ENCODE assay signal across 8 mouse cellular contexts in genomic region chr9:75071706-75072192, GRCm38 (mm10). TPM values are rescaled to one million over a fixed set of nuclear protein-coding genes. Genes with fewer than 3 reads are reported as not detected.
DNase-seq lines count a peak whose midpoint lies in the region; ATAC-seq and TF ChIP-seq lines count a peak whose summit lies in the region.

No protein-coding gene starts in this region.

- H3K9me3 ChIP-seq in G1E (replicated peaks), result peaks cover 8% of the 10 kb centered on the region; the same call in 1 of the 2 replicates
- no peaks in the 10 kb centered on the region for H3K9me3 ChIP-seq in embryonic facial prominence, embryonic 11.5 days (replicated peaks; ENCODE audit: control insufficient read depth, low read length)
- H3K9me3 ChIP-seq in hindbrain, embryonic 10.5 days, result no peaks in the 10 kb centered on the region
- H3K9me3 ChIP-seq in liver, embryonic 13.5 days (replicated peaks), result no peaks in the 10 kb centered on the region

- TF ChIP-seq CTCF in G1E (IDR thresholded peaks at IDR 0.05; ENCODE audit: low read depth, low read length), result no peak

- H3K36me3 ChIP-seq in G1E (replicated peaks), result no peaks in the 10 kb centered on the region
- no peaks in the 10 kb centered on the region for H3K36me3 ChIP-seq in embryonic facial prominence, embryonic 11.5 days (replicated peaks; ENCODE audit: control insufficient read depth, insufficient read depth, low read depth, low read length)
- H3K36me3 ChIP-seq in hindbrain, embryonic 10.5 days, result no peaks in the 10 kb centered on the region
- H3K36me3 ChIP-seq in liver, embryonic 13.5 days, result no peaks in the 10 kb centered on the region

- H3K4me3 ChIP-seq in G1E (ENCODE audit: low read depth, low read length), result peak overlapping the region; percentile 79
- H3K4me3 ChIP-seq in embryonic facial prominence, embryonic 11.5 days (ENCODE audit: low read depth, low read length), result peak overlapping the region; percentile 88
- peak overlapping the region; percentile 88 for H3K4me3 ChIP-seq in hindbrain, embryonic 10.5 days
- peak overlapping the region; percentile 70 for H3K4me3 ChIP-seq in liver, embryonic 13.5 days (replicated peaks)

- peak overlapping the region; percentile 92 for H3K9ac ChIP-seq in embryonic facial prominence, embryonic 11.5 days (replicated peaks; ENCODE audit: low read length)
- peak overlapping the region; percentile 73 for H3K9ac ChIP-seq in liver, embryonic 13.5 days

- 0% methylated on average over 25 of the region's 29 CpGs for WGBS in embryonic facial prominence, embryonic 11.5 days
- WGBS in hindbrain, embryonic 10.5 days, result under 1% methylated on average over 29 of the region's 29 CpGs
- WGBS in liver, embryonic 13.5 days (ENCODE audit: insufficient replicate concordance), result under 1% methylated on average over 29 of the region's 29 CpGs

- no peaks in the 10 kb centered on the region; the same call in 1 of the 2 replicates for H3K27me3 ChIP-seq in G1E (ENCODE audit: insufficient read depth, low read length)
- no peaks in the 10 kb centered on the region for H3K27me3 ChIP-seq in embryonic facial prominence, embryonic 11.5 days (ENCODE audit: control insufficient read depth, insufficient read depth, low read length)
- H3K27me3 ChIP-seq in hindbrain, embryonic 10.5 days (ENCODE audit: insufficient read depth, poor library complexity, severe bottlenecking), result peaks cover 6% of the 10 kb centered on the region; the same call in 1 of the 2 replicates
- H3K27me3 ChIP-seq in liver, embryonic 13.5 days, result peaks cover 38% of the 10 kb centered on the region

- H3K4me2 ChIP-seq in embryonic facial prominence, embryonic 11.5 days (ENCODE audit: low read depth, low read length), result peak overlapping the region; percentile 92
- peak overlapping the region; percentile 95 for H3K4me2 ChIP-seq in liver, embryonic 13.5 days

- peaks cover 21% of the 10 kb centered on the region for H3K4me1 ChIP-seq in G1E (ENCODE audit: insufficient read depth, low read depth, low read length)
- no peaks in the 10 kb centered on the region for H3K4me1 ChIP-seq in embryonic facial prominence, embryonic 11.5 days (ENCODE audit: control insufficient read depth, insufficient read depth, low read length)
- H3K4me1 ChIP-seq in hindbrain, embryonic 10.5 days (replicated peaks), result peaks cover 25% of the 10 kb centered on the region
- H3K4me1 ChIP-seq in liver, embryonic 13.5 days (replicated peaks), result peaks cover 20% of the 10 kb centered on the region

- ATAC-seq in G1E (ENCODE audit: extremely low read depth, insufficient number of reproducible peaks, low FRiP score, poor library complexity, severe bottlenecking), result peak; percentile 24; the same call in 1 of the 2 replicates
- no peak; the same call in 1 of the 2 replicates for ATAC-seq in embryonic facial prominence, embryonic 11.5 days (replicated peaks; ENCODE audit: insufficient number of reproducible peaks, low FRiP score, low TSS enrichment, low read depth)
- ATAC-seq in liver, embryonic 13.5 days (ENCODE audit: low read depth), result no peak; the same call in 1 of the 2 replicates

- peak; percentile 28 to 50 for DNase-seq in layer of hippocampus, adult 18-20 months (ENCODE audit: low spot score in 2 of 2)
- no peak for DNase-seq in layer of hippocampus, postnatal 10 days (ENCODE audit: low spot score in 2 of 2)
- peak; percentile 5 for DNase-seq in G1E (ENCODE audit: low spot score)
- DNase-seq in embryonic facial prominence, embryonic 11.5 days (ENCODE audit: low spot score), result peak; percentile 55
- peak; percentile 73 for DNase-seq in hindbrain, embryonic 10.5 days (ENCODE audit: low spot score)
- no peak for DNase-seq in liver, embryonic 13.5 days
- peak; percentile 10 to 33 for DNase-seq in natural killer cell, adult 2 months (ENCODE audit: low spot score in 2 of 2)
- DNase-seq in frontal cortex, postnatal 25 days (ENCODE audit: low spot score in 2 of 2), result no peak

- peak overlapping the region; percentile 87 for H3K27ac ChIP-seq in embryonic facial prominence, embryonic 11.5 days (replicated peaks; ENCODE audit: low read depth, low read length)
- H3K27ac ChIP-seq in hindbrain, embryonic 10.5 days, result peak overlapping the region; percentile 98
- no peak overlapping the region for H3K27ac ChIP-seq in liver, embryonic 13.5 days

RNA-seq across cellular contexts. Expression of gene Myo5a, which starts 0.9 kb away (rescaled TPM):
- total RNA-seq in layer of hippocampus, adult 18-20 months (2021), result 100 to 1,000 TPM; 200 to 204 TPM
- 100 to 1,000 TPM; 200 to 212 TPM for total RNA-seq in layer of hippocampus, postnatal 10 days (2021)
- total RNA-seq in G1E (2014; fragmentation: Nextera tagmentation) (39.2 and 43.1 TPM in 2 replicates), G1E (2017) (42.1 and 50.8 TPM in 2 replicates)
- 5.7 and 14.0 TPM in 2 replicates for polyA plus RNA-seq in G1E (2012)
- 23.5 and 25.3 TPM in 2 replicates for polyA plus RNA-seq in embryonic facial prominence, embryonic 11.5 days (2014; fragmentation: Nextera tagmentation; extraction: Ambion mirVana)
- polyA plus RNA-seq in hindbrain, embryonic 10.5 days (2016; fragmentation: Nextera tagmentation; extraction: Ambion mirVana), result 20.6 and 23.9 TPM in 2 replicates
- 1.4 and 2.1 TPM in 2 replicates for polyA plus RNA-seq in liver, embryonic 13.5 days (2015; fragmentation: Nextera tagmentation; extraction: Ambion mirVana)

RNA-seq across cellular contexts. Expression of gene Arpp19, which starts 34.3 kb away (rescaled TPM):
- total RNA-seq in layer of hippocampus, adult 18-20 months (2021), result 100 to 1,000 TPM; 162 to 182 TPM
- total RNA-seq in layer of hippocampus, postnatal 10 days (2021), result 100 to 1,000 TPM; 188 to 198 TPM
- total RNA-seq in G1E (2014; fragmentation: Nextera tagmentation) (76.8 and 89.7 TPM in 2 replicates), G1E (2017) (205 and 219 TPM in 2 replicates)
- 64.4 and 71.2 TPM in 2 replicates for polyA plus RNA-seq in G1E (2012)
- 367 and 386 TPM in 2 replicates for polyA plus RNA-seq in embryonic facial prominence, embryonic 11.5 days (2014; fragmentation: Nextera tagmentation; extraction: Ambion mirVana)
- 320 and 348 TPM in 2 replicates for polyA plus RNA-seq in hindbrain, embryonic 10.5 days (2016; fragmentation: Nextera tagmentation; extraction: Ambion mirVana)
- 196 and 229 TPM in 2 replicates for polyA plus RNA-seq in liver, embryonic 13.5 days (2015; fragmentation: Nextera tagmentation; extraction: Ambion mirVana)

Comparison
In these comparisons a context has a peak if more than half of its experiments do, and no peak if none do; other contexts are left out.
1. DNase-seq: peak in layer of hippocampus, adult 18-20 months (2 of 2), G1E (single experiment), embryonic facial prominence, embryonic 11.5 days (single experiment), hindbrain, embryonic 10.5 days (single experiment) and natural killer cell, adult 2 months (2 of 2); none in layer of hippocampus, postnatal 10 days (0 of 2), liver, embryonic 13.5 days (single experiment) and frontal cortex, postnatal 25 days (0 of 2).
2. Peak in every context shown above with its lines, with median percentiles within 50 percentile points of each other: H3K4me3 ChIP-seq.